Mouse (Mus musculus): ENCODE data around the gene Arpc3. TPM values are rescaled to one million over a fixed set of nuclear protein-coding genes. Genes with fewer than 3 reads are reported as not detected.
"Not testable (repeated sequence)": the region's sequence is repeated elsewhere in the genome, so short reads cannot be mapped to it uniquely, and the experiment has no call there.

Gene Arpc3
- polyA plus RNA-seq, 1 experiment: 397 TPM

- WGBS: 77% methylated on average over 12 of the region's 12 CpGs
- no peak overlapping the region for H3K27ac ChIP-seq (ENCODE audit: control insufficient read depth, insufficient read depth, low read depth, low read length, poor library complexity)
- no peak overlapping the region for H3K4me3 ChIP-seq (replicated peaks; ENCODE audit: control insufficient read depth, low read depth, low read length)
- no peak for TF ChIP-seq POLR2A (IDR thresholded peaks at IDR 0.05; ENCODE audit: borderline replicate concordance, control insufficient read depth, low read depth, low read length)
- H3K4me1 ChIP-seq (ENCODE audit: control insufficient read depth, insufficient read depth, low read length): no peaks in the 10 kb centered on the region
Measured at GRCm38 (mm10) chr5:122415465-122415864, 23.8 kb downstream of the Arpc3 start.

- 65% methylated on average over 4 of the region's 4 CpGs for WGBS
- not testable (repeated sequence) for H3K4me3 ChIP-seq (replicated peaks; ENCODE audit: control insufficient read depth, low read depth, low read length); H3K4me1 ChIP-seq (ENCODE audit: control insufficient read depth, insufficient read depth, low read length)
Measured at GRCm38 (mm10) chr5:122420676-122421075, 29.0 kb downstream of the Arpc3 start.

GRCm38 (mm10) chr5:122421271-122422068, 29.8 kb downstream of the Arpc3 start, which contains the start of gene Anapc7:
Gene Anapc7 (plus strand): TSS chr5:122421693.
- Histone ChIP-seq H3K4me3 (replicated peaks; ENCODE audit: control insufficient read depth, low read depth, low read length) (peak within 1 kb of the TSS; percentile 79), H3K4me1 (ENCODE audit: control insufficient read depth, insufficient read depth, low read length) (no peaks in the 10 kb centered on the region), H3K27ac (ENCODE audit: control insufficient read depth, insufficient read depth, low read depth, low read length, poor library complexity) (peak within 1 kb of the TSS; percentile 70)
- 15% methylated on average over 17 of the region's 17 CpGs for WGBS
- TF ChIP-seq POLR2A (IDR thresholded peaks at IDR 0.05; ENCODE audit: borderline replicate concordance, control insufficient read depth, low read depth, low read length) (no peak), CTCF (IDR thresholded peaks at IDR 0.05; ENCODE audit: control insufficient read depth, insufficient read depth, low read length) (no peak)

More at GRCm38 (mm10) chr5:122420676-122421075, 29.0 kb downstream of the Arpc3 start:
- not testable (repeated sequence) for H3K27ac ChIP-seq (ENCODE audit: control insufficient read depth, insufficient read depth, low read depth, low read length, poor library complexity)

- H3K4me1 ChIP-seq (ENCODE audit: control insufficient read depth, insufficient read depth, low read length): no peaks in the 10 kb centered on the region
- TF ChIP-seq POLR2A (IDR thresholded peaks at IDR 0.05; ENCODE audit: borderline replicate concordance, control insufficient read depth, low read depth, low read length): peak; percentile 56; the same call in 1 of the 2 replicates
- TF ChIP-seq CTCF (IDR thresholded peaks at IDR 0.05; ENCODE audit: control insufficient read depth, insufficient read depth, low read length): no peak
- H3K4me3 ChIP-seq (replicated peaks; ENCODE audit: control insufficient read depth, low read depth, low read length): peak overlapping the region; percentile 79
- under 1% methylated on average over 73 of the region's 73 CpGs for WGBS
- H3K27ac ChIP-seq (ENCODE audit: control insufficient read depth, insufficient read depth, low read depth, low read length, poor library complexity): peak overlapping the region; percentile 70
Measured at GRCm38 (mm10) chr5:122422071-122422964, 30.6 kb downstream of the Arpc3 start.

- H3K4me1 ChIP-seq (ENCODE audit: control insufficient read depth, insufficient read depth, low read length): no peaks in the 10 kb centered on the region
- TF ChIP-seq CTCF (IDR thresholded peaks at IDR 0.05; ENCODE audit: control insufficient read depth, insufficient read depth, low read length) (no peak), POLR2A (IDR thresholded peaks at IDR 0.05; ENCODE audit: borderline replicate concordance, control insufficient read depth, low read depth, low read length) (no peak)
- H3K4me3 ChIP-seq (replicated peaks; ENCODE audit: control insufficient read depth, low read depth, low read length): peak overlapping the region; percentile 79
- WGBS: 8% methylated on average over 15 of the region's 15 CpGs
- H3K27ac ChIP-seq (ENCODE audit: control insufficient read depth, insufficient read depth, low read depth, low read length, poor library complexity): no peak overlapping the region; the same call in 1 of the 2 replicates
Measured at GRCm38 (mm10) chr5:122423083-122423482, 31.4 kb downstream of the Arpc3 start.

GRCm38 (mm10) chr5:122425550-122425949, 33.9 kb downstream of the Arpc3 start:
- no peak overlapping the region for H3K27ac ChIP-seq (ENCODE audit: control insufficient read depth, insufficient read depth, low read depth, low read length, poor library complexity)
- TF ChIP-seq CTCF (IDR thresholded peaks at IDR 0.05; ENCODE audit: control insufficient read depth, insufficient read depth, low read length): no peak
- TF ChIP-seq POLR2A (IDR thresholded peaks at IDR 0.05; ENCODE audit: borderline replicate concordance, control insufficient read depth, low read depth, low read length): no peak
- WGBS: 85% methylated on average over 2 of the region's 2 CpGs
- H3K4me3 ChIP-seq (replicated peaks; ENCODE audit: control insufficient read depth, low read depth, low read length): no peak overlapping the region
- H3K4me1 ChIP-seq (ENCODE audit: control insufficient read depth, insufficient read depth, low read length): no peaks in the 10 kb centered on the region

GRCm38 (mm10) chr5:122430036-122430775, 38.5 kb downstream of the Arpc3 start:
- H3K4me1 ChIP-seq (ENCODE audit: control insufficient read depth, insufficient read depth, low read length): no peaks in the 10 kb centered on the region
- H3K4me3 ChIP-seq (replicated peaks; ENCODE audit: control insufficient read depth, low read depth, low read length): no peak overlapping the region
- no peak overlapping the region for H3K27ac ChIP-seq (ENCODE audit: control insufficient read depth, insufficient read depth, low read depth, low read length, poor library complexity)
- TF ChIP-seq POLR2A (IDR thresholded peaks at IDR 0.05; ENCODE audit: borderline replicate concordance, control insufficient read depth, low read depth, low read length): no peak
- TF ChIP-seq CTCF (IDR thresholded peaks at IDR 0.05; ENCODE audit: control insufficient read depth, insufficient read depth, low read length): no peak
- WGBS: 82% methylated on average over 4 of the region's 4 CpGs

GRCm38 (mm10) chr5:122431221-122431620, 39.5 kb downstream of the Arpc3 start:
- no peak overlapping the region for H3K27ac ChIP-seq (ENCODE audit: control insufficient read depth, insufficient read depth, low read depth, low read length, poor library complexity)
- TF ChIP-seq CTCF (IDR thresholded peaks at IDR 0.05; ENCODE audit: control insufficient read depth, insufficient read depth, low read length) (no peak), POLR2A (IDR thresholded peaks at IDR 0.05; ENCODE audit: borderline replicate concordance, control insufficient read depth, low read depth, low read length) (no peak)
- 96% methylated on average over 8 of the region's 8 CpGs for WGBS
- no peak overlapping the region for H3K4me3 ChIP-seq (replicated peaks; ENCODE audit: control insufficient read depth, low read depth, low read length)
- H3K4me1 ChIP-seq (ENCODE audit: control insufficient read depth, insufficient read depth, low read length): no peaks in the 10 kb centered on the region

Data from bone marrow, adult 2 months (tissue).